Mouse (Mus musculus) inflammation-experienced regulatory T-cells (primary cell): ENCODE measurements around the gene Adat2. TPM values are rescaled to one million over a fixed set of nuclear protein-coding genes. Genes with fewer than 3 reads are reported as not detected.

Experiments
- polyA plus RNA-seq, 2 experiments: library from polyadenylated mRNA; unstranded; fragments of 100-300 nt; shearing (Covaris generic); gene quantifications; one replicate each; pipeline ENCODE4 v1.2.1; 2017

The Adat2 gene
- polyA plus RNA-seq = 1 to 10 TPM; 1.3 to 1.4 TPM

DNA sequence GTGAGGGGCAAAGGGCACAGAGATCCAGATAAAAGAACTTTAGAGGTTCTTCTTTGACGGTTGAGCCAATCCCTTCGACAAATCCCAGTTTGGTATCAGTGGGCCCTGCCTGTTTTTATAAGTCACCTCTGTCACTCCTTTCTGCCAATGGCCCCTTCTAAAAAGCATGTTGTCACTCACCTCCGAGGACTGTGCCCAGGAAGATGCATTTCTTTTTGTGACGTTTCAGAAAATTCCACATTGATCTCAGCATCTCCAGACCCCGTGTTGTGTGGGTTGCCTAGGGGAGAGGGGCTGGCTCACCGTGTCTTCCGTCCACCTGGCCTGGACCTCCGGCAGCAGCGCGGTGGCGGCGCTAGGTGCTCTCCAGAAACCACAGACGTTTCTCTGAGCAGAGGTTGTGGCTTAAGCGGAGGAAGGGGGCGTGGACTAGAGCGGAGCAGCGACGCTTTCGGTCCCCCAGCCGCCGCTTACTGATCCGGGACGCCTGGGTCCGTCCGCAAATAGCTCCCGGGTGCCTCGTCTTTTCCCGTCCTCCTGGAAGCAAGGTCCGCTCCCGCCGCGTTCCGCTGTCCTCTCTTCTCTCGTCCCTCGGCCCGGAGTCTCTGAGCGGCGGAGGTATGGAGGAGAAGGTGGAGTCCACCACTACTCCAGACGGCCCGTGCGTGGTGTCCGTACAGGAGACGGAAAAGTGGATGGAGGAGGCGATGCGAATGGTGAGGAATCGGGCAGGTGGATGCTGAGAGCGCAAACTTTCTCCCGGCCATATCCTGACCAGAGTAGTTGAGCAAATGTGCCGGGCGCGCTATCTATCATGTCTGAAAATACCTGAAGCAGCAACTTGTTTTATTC lies at the start of gene Adat2, which contains the start of gene Pex3:
Adat2 (plus strand) TSS at position 249 of the 852 bp plus-strand sequence.
Pex3 (minus strand) TSS at position 497 of the 852 bp plus-strand sequence.

Other genes starting within 250 kb of the Adat2 start
- 10 to 100 TPM; 12.4 to 15.8 TPM for gene Phactr2, start 78.5 kb upstream of the Adat2 start, polyA plus RNA-seq
- gene Fuca2, start 53.4 kb upstream of the Adat2 start, polyA plus RNA-seq = 10 to 100 TPM; 40.3 to 50.1 TPM
- 10 to 100 TPM; 33.4 to 36.4 TPM for gene Pex3, start 248 bp downstream of the Adat2 start, polyA plus RNA-seq